Mouse (Mus musculus): ENCODE measurements around the gene Dhh. TPM values are rescaled to one million over a fixed set of nuclear protein-coding genes. Genes with fewer than 3 reads are reported as not detected.
A peak's percentile ranks its signal among the peaks of the same experiment; 100 is the strongest.

The Dhh gene
- polyA plus RNA-seq, 2 experiments, result 0.08 TPM; not detected in 1

- peaks cover 21 to 25% of the 10 kb centered on the region in 2 experiments for H3K4me1 ChIP-seq (replicated peaks; ENCODE audit: control insufficient read depth in 2 of 2, insufficient read depth in 2 of 2, low read length in 1 of 2)
These were observed 28.8 kb downstream of the Dhh start for GRCm38 (mm10) chr15:98869342-98870178.

GRCm38 (mm10) chr15:98868346-98869063, 29.8 kb downstream of the Dhh start:
- Histone ChIP-seq H3K9ac (replicated peaks) (peak overlapping the region; percentile 97), H3K4me3 (ENCODE audit: insufficient read depth in 1 of 2, low read depth in 2 of 2, low read length in 2 of 2) (peak overlapping the region; percentile 94 to 97), H3K9me3 (ENCODE audit: control insufficient read depth, low read length) (no peaks in the 10 kb centered on the region), H3K4me1 (replicated peaks; ENCODE audit: control insufficient read depth in 2 of 2, insufficient read depth in 2 of 2, low read length in 1 of 2) (peaks cover 21 to 25% of the 10 kb centered on the region in 2 experiments), H3K36me3 (replicated peaks; ENCODE audit: control insufficient read depth, insufficient read depth, low read depth) (peaks cover 32% of the 10 kb centered on the region), H3K27ac (peak overlapping the region; percentile 16), H3K27me3 (ENCODE audit: control insufficient read depth, insufficient read depth, low read length) (no peaks in the 10 kb centered on the region), H3K4me2 (ENCODE audit: low read depth) (peak overlapping the region; percentile 75)
- ATAC-seq (ENCODE audit: insufficient read depth) (no peak), DNase-seq (ENCODE audit: low read depth in 3 of 3, low spot score in 3 of 3) (no peak)
- 24% methylated on average over 11 of the region's 11 CpGs for WGBS (ENCODE audit: insufficient replicate concordance)
- TF ChIP-seq EP300 (IDR thresholded peaks at IDR 0.05; ENCODE audit: low read depth) (no peak), CTCF (IDR thresholded peaks at IDR 0.05; ENCODE audit: low read depth) (no peak)

More at GRCm38 (mm10) chr15:98869342-98870178, 28.8 kb downstream of the Dhh start:
- H3K9me3 ChIP-seq (ENCODE audit: control insufficient read depth, low read length), result no peaks in the 10 kb centered on the region
- peak overlapping the region; percentile 94 to 97 for H3K4me3 ChIP-seq (ENCODE audit: insufficient read depth in 1 of 2, low read depth in 2 of 2, low read length in 2 of 2)
- H3K27me3 ChIP-seq (ENCODE audit: control insufficient read depth, insufficient read depth, low read length), result no peaks in the 10 kb centered on the region
- H3K27ac ChIP-seq, result peak overlapping the region; percentile 16
- no peak for ATAC-seq (ENCODE audit: insufficient read depth)
- TF ChIP-seq CTCF (IDR thresholded peaks at IDR 0.05; ENCODE audit: low read depth) (no peak), EP300 (IDR thresholded peaks at IDR 0.05; ENCODE audit: low read depth) (no peak)
- 9% methylated on average over 8 of the region's 8 CpGs for WGBS (ENCODE audit: insufficient replicate concordance)
- H3K9ac ChIP-seq (replicated peaks), result peak overlapping the region; percentile 97
- peaks cover 21% of the 10 kb centered on the region for H3K36me3 ChIP-seq (replicated peaks; ENCODE audit: control insufficient read depth, insufficient read depth, low read depth)
- H3K4me2 ChIP-seq (ENCODE audit: low read depth), result peak overlapping the region; percentile 75
- no peak for DNase-seq (ENCODE audit: low read depth in 3 of 3, low spot score in 3 of 3)

GRCm38 (mm10) chr15:98867321-98867720, 31.0 kb downstream of the Dhh start:
- Histone ChIP-seq H3K9me3 (ENCODE audit: control insufficient read depth, low read length) (no peaks in the 10 kb centered on the region), H3K27me3 (ENCODE audit: control insufficient read depth, insufficient read depth, low read length) (no peaks in the 10 kb centered on the region), H3K9ac (replicated peaks) (no peak overlapping the region), H3K4me3 (ENCODE audit: insufficient read depth in 1 of 2, low read depth in 2 of 2, low read length in 2 of 2) (peak overlapping the region; percentile 94 to 97; a peak in 2 of 4 replicates), H3K27ac (peak overlapping the region; percentile 46; the same call in 1 of the 2 replicates), H3K36me3 (replicated peaks; ENCODE audit: control insufficient read depth, insufficient read depth, low read depth) (peaks cover 43% of the 10 kb centered on the region), H3K4me2 (ENCODE audit: low read depth) (peak overlapping the region; percentile 75), H3K4me1 (replicated peaks; ENCODE audit: control insufficient read depth in 2 of 2, insufficient read depth in 2 of 2, low read length in 1 of 2) (peaks cover 21 to 25% of the 10 kb centered on the region in 2 experiments)
- ATAC-seq (ENCODE audit: insufficient read depth) (no peak), DNase-seq (ENCODE audit: low read depth in 3 of 3, low spot score in 3 of 3) (no peak)
- WGBS (ENCODE audit: insufficient replicate concordance), result 24% methylated on average over 6 of the region's 6 CpGs
- TF ChIP-seq EP300 (IDR thresholded peaks at IDR 0.05; ENCODE audit: low read depth) (no peak), CTCF (IDR thresholded peaks at IDR 0.05; ENCODE audit: low read depth) (no peak)

GRCm38 (mm10) chr15:98866501-98866900, 31.8 kb downstream of the Dhh start:
- Histone ChIP-seq H3K4me1 (replicated peaks; ENCODE audit: control insufficient read depth in 2 of 2, insufficient read depth in 2 of 2, low read length in 1 of 2) (peaks cover 21 to 25% of the 10 kb centered on the region in 2 experiments), H3K27ac (no peak overlapping the region), H3K9ac (replicated peaks) (no peak overlapping the region), H3K36me3 (replicated peaks; ENCODE audit: control insufficient read depth, insufficient read depth, low read depth) (peaks cover 50% of the 10 kb centered on the region), H3K4me3 (ENCODE audit: insufficient read depth in 1 of 2, low read depth in 2 of 2, low read length in 2 of 2) (no peak overlapping the region), H3K4me2 (ENCODE audit: low read depth) (no peak overlapping the region), H3K9me3 (ENCODE audit: control insufficient read depth, low read length) (no peaks in the 10 kb centered on the region), H3K27me3 (ENCODE audit: control insufficient read depth, insufficient read depth, low read length) (no peaks in the 10 kb centered on the region)
- DNase-seq (ENCODE audit: low read depth in 3 of 3, low spot score in 3 of 3) (no peak), ATAC-seq (ENCODE audit: insufficient read depth) (no peak)
- TF ChIP-seq CTCF (IDR thresholded peaks at IDR 0.05; ENCODE audit: low read depth), result no peak
- no peak for TF ChIP-seq EP300 (IDR thresholded peaks at IDR 0.05; ENCODE audit: low read depth)
- WGBS (ENCODE audit: insufficient replicate concordance), result 78% methylated on average over 5 of the region's 5 CpGs

GRCm38 (mm10) chr15:98865771-98866170, 32.6 kb downstream of the Dhh start:
- Histone ChIP-seq H3K9me3 (ENCODE audit: control insufficient read depth, low read length) (no peaks in the 10 kb centered on the region), H3K36me3 (replicated peaks; ENCODE audit: control insufficient read depth, insufficient read depth, low read depth) (peaks cover 57% of the 10 kb centered on the region), H3K4me2 (ENCODE audit: low read depth) (no peak overlapping the region), H3K9ac (replicated peaks) (no peak overlapping the region), H3K4me1 (replicated peaks; ENCODE audit: control insufficient read depth in 2 of 2, insufficient read depth in 2 of 2, low read length in 1 of 2) (peaks cover 21 to 25% of the 10 kb centered on the region in 2 experiments), H3K27me3 (ENCODE audit: control insufficient read depth, insufficient read depth, low read length) (no peaks in the 10 kb centered on the region), H3K4me3 (ENCODE audit: insufficient read depth in 1 of 2, low read depth in 2 of 2, low read length in 2 of 2) (no peak overlapping the region), H3K27ac (no peak overlapping the region)
- TF ChIP-seq EP300 (IDR thresholded peaks at IDR 0.05; ENCODE audit: low read depth) (no peak), CTCF (IDR thresholded peaks at IDR 0.05; ENCODE audit: low read depth) (no peak)
- DNase-seq (ENCODE audit: low read depth in 3 of 3, low spot score in 3 of 3) (no peak), ATAC-seq (ENCODE audit: insufficient read depth) (no peak)
- WGBS (ENCODE audit: insufficient replicate concordance), result 88% methylated on average over 8 of the region's 8 CpGs

Measured in liver, embryonic 14.5 days (tissue).